Mouse (Mus musculus) monocyte, adult 5-6 weeks (primary cell): ENCODE data around the gene Hs3st2. TPM values are rescaled to one million over a fixed set of nuclear protein-coding genes. Genes with fewer than 3 reads are reported as not detected.

ENCODE experiments used
- ATAC-seq: fragments of 153-309, 156-312 bp; replicated peaks from 2 replicates; pipeline ENCODE4 v1.8.0; 2017; ENCODE audit warnings: mild to moderate bottlenecking; ENCODE audit not compliant: low TSS enrichment, insufficient number of reproducible peaks, severe bottlenecking, poor library complexity, low FRiP score
- total RNA-seq: library from RNA; stranded (forward); fragments of 200-1000, 200-491, 200-594 nt; gene quantifications from 3 replicates; pipeline ENCODE4 v1.2.3, GENCODE M21; 2017

Hs3st2 gene
- total RNA-seq, 1 experiment from 2014 or later: not detected

- no peak for ATAC-seq
These were observed 59.5 kb downstream of the Hs3st2 start for GRCm38 (mm10) chr7:121450951-121451843.

- no peak for ATAC-seq
These were observed 65.1 kb downstream of the Hs3st2 start for GRCm38 (mm10) chr7:121456716-121457115.

- ATAC-seq: no peak
These were observed 66.4 kb downstream of the Hs3st2 start for GRCm38 (mm10) chr7:121458075-121458474.

GRCm38 (mm10) chr7:121460626-121461025 lies 69.0 kb downstream of the Hs3st2 start:
- no peak for ATAC-seq

- ATAC-seq: no peak
These were observed 72.8 kb downstream of the Hs3st2 start for GRCm38 (mm10) chr7:121464441-121464840.

GRCm38 (mm10) chr7:121465111-121465510 lies 73.5 kb downstream of the Hs3st2 start:
- no peak for ATAC-seq

GRCm38 (mm10) chr7:121466331-121466730 lies 74.7 kb downstream of the Hs3st2 start:
- no peak for ATAC-seq

GRCm38 (mm10) chr7:121469435-121469834 lies 77.8 kb downstream of the Hs3st2 start:
- ATAC-seq: no peak

GRCm38 (mm10) chr7:121478302-121478701 lies 86.6 kb downstream of the Hs3st2 start:
- no peak for ATAC-seq

- no peak for ATAC-seq
These were observed 88.4 kb downstream of the Hs3st2 start for GRCm38 (mm10) chr7:121480106-121480505.

- ATAC-seq: no peak
These were observed 92.9 kb downstream of the Hs3st2 start for GRCm38 (mm10) chr7:121484590-121484989.

GRCm38 (mm10) chr7:121485266-121485665 lies 93.6 kb downstream of the Hs3st2 start:
- ATAC-seq: no peak

GRCm38 (mm10) chr7:121487291-121487690 lies 95.6 kb downstream of the Hs3st2 start:
- ATAC-seq: no peak

GRCm38 (mm10) chr7:121489401-121489800 lies 97.7 kb downstream of the Hs3st2 start:
- ATAC-seq: no peak

GRCm38 (mm10) chr7:121491455-121492005 lies 99.9 kb downstream of the Hs3st2 start:
- no peak for ATAC-seq

- no peak for ATAC-seq
These were observed 108.9 kb downstream of the Hs3st2 start for GRCm38 (mm10) chr7:121500516-121500915.

GRCm38 (mm10) chr7:121501666-121502065 lies 110.0 kb downstream of the Hs3st2 start:
- ATAC-seq: no peak

GRCm38 (mm10) chr7:121516727-121517126 lies 125.1 kb downstream of the Hs3st2 start:
- ATAC-seq: no peak

- ATAC-seq: no peak
These were observed 125.5 kb downstream of the Hs3st2 start for GRCm38 (mm10) chr7:121517165-121517591.

GRCm38 (mm10) chr7:121522125-121522524 lies 130.5 kb downstream of the Hs3st2 start:
- ATAC-seq: no peak
